Mouse (Mus musculus) lung, postnatal 0 days (tissue): ENCODE data around the gene Tbc1d1.

ENCODE experiments used
- CTCF ChIP-seq: IDR thresholded peaks from 2 replicates; pipeline ENCODE4 v1.5.1; 2016; ENCODE audit warnings: antibody characterized with exemption, mild to moderate bottlenecking
- EP300 ChIP-seq: IDR thresholded peaks from 2 replicates; pipeline ENCODE4 v1.6.1; 2016; ENCODE audit warnings: antibody characterized with exemption, mild to moderate bottlenecking, control low read depth

DNA sequence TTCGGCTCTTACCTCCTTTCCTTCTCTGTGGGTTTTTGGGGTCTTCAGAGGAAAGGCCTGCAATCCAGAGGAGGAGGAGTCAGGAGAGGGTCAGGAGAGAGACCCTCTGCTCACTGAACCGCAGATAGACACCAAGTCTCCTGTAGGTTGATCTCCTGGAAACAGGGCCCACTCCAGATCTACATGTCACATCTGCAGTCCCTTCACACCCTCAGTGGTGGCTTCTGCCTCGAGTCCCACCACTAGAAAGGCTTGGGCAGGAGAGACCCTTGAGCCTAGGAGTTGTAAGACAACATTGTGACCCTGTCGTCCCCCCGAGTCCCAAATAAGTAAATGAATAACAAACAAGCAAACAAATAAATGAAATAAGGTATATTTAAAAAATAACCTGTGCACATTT is 223.7 kb downstream of the Tbc1d1 start:
- TF ChIP-seq CTCF = no peak
- TF ChIP-seq EP300 = no peak
